9 mouse cellular contexts compared by ENCODE assay signal in genomic region chr19:25505360-25506196, GRCm38 (mm10). TPM values are rescaled to one million over a fixed set of nuclear protein-coding genes. Genes with fewer than 3 reads are reported as not detected.
DNase-seq lines count a peak whose midpoint lies in the region; ATAC-seq and TF ChIP-seq lines count a peak whose summit lies in the region.
"Had no signal": no experiment of that assay in that cellular context is flagged by ENCODE, and none has a peak within 500 bp of the region (broad histone marks: within the 10 kb centered on the region; RNA-seq: fewer than 3 reads in every experiment).

Gene Dmrt1, plus strand, starts transcription at chr19:25505618.

- H3K27ac ChIP-seq in forebrain, embryonic 12.5 days, result no peak within 1 kb of the TSS
- H3K27ac ChIP-seq in limb, embryonic 10.5 days, result no peak within 1 kb of the TSS
- no peak within 1 kb of the TSS for H3K27ac ChIP-seq in neural tube, embryonic 14.5 days (ENCODE audit: low read depth, low read length)
- H3K27ac ChIP-seq in thymus, adult 2 months (ENCODE audit: control insufficient read depth, insufficient read depth, low read length), result no peak within 1 kb of the TSS

- peak; percentile 51; the same call in 1 of the 2 replicates for ATAC-seq in forebrain, embryonic 12.5 days (ENCODE audit: low FRiP score)
- peak; percentile 41; the same call in 1 of the 2 replicates for ATAC-seq in neural tube, embryonic 14.5 days (ENCODE audit: low read depth)

- WGBS in forebrain, embryonic 12.5 days, result under 1% methylated on average over 64 of the region's 64 CpGs
- WGBS in limb, embryonic 10.5 days, result 1% methylated on average over 63 of the region's 64 CpGs
- WGBS in neural tube, embryonic 14.5 days, result 2% methylated on average over 64 of the region's 64 CpGs
- WGBS in thymus, adult 2 months, result 5% methylated on average over 64 of the region's 64 CpGs

- H3K36me3 ChIP-seq in forebrain, embryonic 12.5 days (replicated peaks), result no peaks in the 10 kb centered on the region
- no peaks in the 10 kb centered on the region for H3K36me3 ChIP-seq in limb, embryonic 10.5 days
- H3K36me3 ChIP-seq in neural tube, embryonic 14.5 days (ENCODE audit: control insufficient read depth, insufficient read depth, low read length), result no peaks in the 10 kb centered on the region
- H3K36me3 ChIP-seq in thymus, adult 2 months (ENCODE audit: control insufficient read depth, insufficient read depth, low read length), result no peaks in the 10 kb centered on the region

- no peak within 1 kb of the TSS for H3K9ac ChIP-seq in forebrain, embryonic 12.5 days
- H3K9ac ChIP-seq in neural tube, embryonic 14.5 days (replicated peaks; ENCODE audit: low read depth, low read length), result no peak within 1 kb of the TSS

- peak; percentile 9 for DNase-seq in right cerebral cortex, postnatal 14 days
- no peak for DNase-seq in right cerebral cortex, adult 2 months (ENCODE audit: low spot score in 2 of 2)
- peak; percentile 69 for DNase-seq in limb, embryonic 10.5 days (ENCODE audit: low spot score)
- DNase-seq in urinary bladder, postnatal 14 days (ENCODE audit: low spot score), result no peak
- DNase-seq in left cerebral cortex, adult 8-10 months (ENCODE audit: low spot score in 2 of 2), result no peak
- DNase-seq in thymus, adult 2 months, result no peak

- no peak for TF ChIP-seq POLR2A in thymus, adult 2 months (IDR thresholded peaks at IDR 0.05; ENCODE audit: control insufficient read depth, extremely low read depth, insufficient read depth, low read length, poor library complexity)

- peaks cover 16% of the 10 kb centered on the region for H3K4me1 ChIP-seq in forebrain, embryonic 12.5 days
- H3K4me1 ChIP-seq in limb, embryonic 10.5 days, result peaks cover 18% of the 10 kb centered on the region
- H3K4me1 ChIP-seq in neural tube, embryonic 14.5 days (ENCODE audit: control insufficient read depth, insufficient read depth, low read length), result peaks cover 5% of the 10 kb centered on the region; the same call in 1 of the 2 replicates
- H3K4me1 ChIP-seq in thymus, adult 2 months (replicated peaks; ENCODE audit: control insufficient read depth, insufficient read depth, low read length), result peaks cover 3% of the 10 kb centered on the region; the same call in 1 of the 2 replicates

- no peak for TF ChIP-seq CTCF in thymus, adult 2 months (IDR thresholded peaks at IDR 0.05; ENCODE audit: borderline replicate concordance, control insufficient read depth, extremely low read depth, insufficient read depth, low read length, poor library complexity)

- peaks cover 71% of the 10 kb centered on the region for H3K27me3 ChIP-seq in forebrain, embryonic 12.5 days
- H3K27me3 ChIP-seq in limb, embryonic 10.5 days (ENCODE audit: low read depth, poor library complexity, severe bottlenecking), result peaks cover 87% of the 10 kb centered on the region
- peaks cover 50% of the 10 kb centered on the region for H3K27me3 ChIP-seq in neural tube, embryonic 14.5 days (ENCODE audit: control insufficient read depth, insufficient read depth, low read length)
- peaks cover 14% of the 10 kb centered on the region for H3K27me3 ChIP-seq in thymus, adult 2 months (ENCODE audit: control insufficient read depth, insufficient read depth, low read length)

- peak within 1 kb of the TSS; percentile 56 for H3K4me2 ChIP-seq in forebrain, embryonic 12.5 days
- H3K4me2 ChIP-seq in neural tube, embryonic 14.5 days (ENCODE audit: low read depth, low read length), result peak within 1 kb of the TSS; percentile 23; the same call in 1 of the 2 replicates

- H3K4me3 ChIP-seq in forebrain, embryonic 12.5 days (replicated peaks), result peak within 1 kb of the TSS; percentile 36
- peak within 1 kb of the TSS; percentile 35 for H3K4me3 ChIP-seq in limb, embryonic 10.5 days
- H3K4me3 ChIP-seq in neural tube, embryonic 14.5 days (ENCODE audit: low read depth, low read length), result no peak within 1 kb of the TSS
- H3K4me3 ChIP-seq in thymus, adult 2 months (ENCODE audit: control insufficient read depth, insufficient read depth, low read length), result no peak within 1 kb of the TSS
- H3K4me3 ChIP-seq: megakaryocyte, embryonic 14.5 days had no signal

- no peaks in the 10 kb centered on the region; the same call in 1 of the 2 replicates for H3K9me3 ChIP-seq in forebrain, embryonic 12.5 days
- H3K9me3 ChIP-seq in limb, embryonic 10.5 days (replicated peaks), result no peaks in the 10 kb centered on the region
- no peaks in the 10 kb centered on the region for H3K9me3 ChIP-seq in neural tube, embryonic 14.5 days (ENCODE audit: control insufficient read depth, low read length)
- H3K9me3 ChIP-seq: megakaryocyte, embryonic 14.5 days had no signal

RNA-seq across cellular contexts. Expression of gene Dmrt1, which starts in this region (rescaled TPM):
- polyA plus RNA-seq in forebrain, embryonic 12.5 days (2016; fragmentation: Nextera tagmentation; extraction: Ambion mirVana), result 1.00 and 1.5 TPM in 2 replicates
- polyA plus RNA-seq in limb, embryonic 10.5 days (2016; fragmentation: Nextera tagmentation; extraction: Ambion mirVana), result 0.16 TPM in 1 of 2 replicates, not detected in the other
- polyA plus RNA-seq in neural tube, embryonic 14.5 days (2014; fragmentation: Nextera tagmentation; extraction: Ambion mirVana), result 0.26 TPM in 1 of 2 replicates, not detected in the other
- total RNA-seq in left cerebral cortex, adult 8-10 months (2022), result not detected
- not detected in 2 replicates for polyA plus RNA-seq in thymus, adult 2 months (2012; rRNA removed)

Comparison
In these comparisons a context has a peak if more than half of its experiments do, and no peak if none do; other contexts are left out.
1. Peak in DNase-seq and H3K4me3 ChIP-seq in limb, embryonic 10.5 days; RNA of the gene not detected or under 1 TPM.
2. Peak in ATAC-seq and H3K4me2 ChIP-seq in neural tube, embryonic 14.5 days; RNA of the gene not detected or under 1 TPM.